16 mouse cellular contexts compared by ENCODE assay signal in the genomic region with DNA sequence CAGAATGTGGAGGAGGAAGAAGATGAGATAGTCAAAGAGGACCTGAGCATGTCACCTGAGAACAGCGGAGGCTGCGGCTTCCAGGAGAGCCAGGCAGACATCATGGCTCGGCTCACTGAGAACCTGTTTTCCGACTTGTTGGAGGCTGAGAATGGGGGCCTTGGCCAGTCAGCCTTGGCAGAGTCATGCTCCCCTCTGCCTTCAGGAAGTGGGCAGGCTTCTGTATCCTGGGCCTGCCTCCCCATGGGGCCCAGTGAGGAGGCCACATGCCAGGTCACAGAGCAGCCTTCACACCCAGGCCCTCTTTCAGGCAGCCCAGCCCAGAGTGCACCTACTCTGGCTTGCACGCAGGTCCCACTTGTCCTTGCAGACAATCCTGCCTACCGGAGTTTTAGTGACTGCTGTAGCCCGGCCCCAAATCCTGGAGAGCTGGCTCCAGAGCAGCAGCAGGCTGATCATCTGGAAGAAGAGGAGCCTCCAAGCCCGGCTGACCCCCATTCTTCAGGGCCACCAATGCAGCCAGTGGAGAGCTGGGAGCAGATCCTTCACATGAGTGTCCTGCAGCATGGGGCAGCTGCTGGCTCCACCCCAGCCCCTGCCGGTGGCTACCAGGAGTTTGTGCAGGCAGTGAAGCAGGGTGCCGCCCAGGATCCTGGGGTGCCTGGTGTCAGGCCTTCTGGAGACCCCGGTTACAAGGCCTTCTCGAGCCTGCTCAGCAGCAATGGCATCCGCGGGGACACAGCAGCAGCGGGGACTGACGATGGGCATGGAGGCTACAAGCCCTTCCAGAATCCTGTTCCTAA. TPM values are rescaled to one million over a fixed set of nuclear protein-coding genes. Genes with fewer than 3 reads are reported as not detected.
A peak's percentile ranks its signal among the peaks of the same experiment; 100 is the strongest.
DNase-seq lines count a peak whose midpoint lies in the region; ATAC-seq lines count a peak whose summit lies in the region.
"Had no signal": no experiment of that assay in that cellular context is flagged by ENCODE, and none has a peak within 500 bp of the region (broad histone marks: within the 10 kb centered on the region; RNA-seq: fewer than 3 reads in every experiment).

No protein-coding gene starts in this region.

- H3K9ac ChIP-seq in lung, embryonic 15.5 days, result no peak overlapping the region
- no peak overlapping the region for H3K9ac ChIP-seq in stomach, embryonic 15.5 days
- H3K9ac ChIP-seq: neural tube, embryonic 12.5 days had no signal

- no peaks in the 10 kb centered on the region for H3K9me3 ChIP-seq in lung, embryonic 15.5 days
- H3K9me3 ChIP-seq in stomach, embryonic 15.5 days, result no peaks in the 10 kb centered on the region
- H3K9me3 ChIP-seq: forebrain, embryonic 10.5 days; neural tube, embryonic 12.5 days had no signal

- peak overlapping the region; percentile 53; the same call in 1 of the 2 replicates for H3K27ac ChIP-seq in lung, embryonic 15.5 days
- peak overlapping the region; percentile 79 for H3K27ac ChIP-seq in stomach, embryonic 15.5 days
- H3K27ac ChIP-seq: forebrain, embryonic 10.5 days; left cerebral cortex, adult 2 months; neural tube, embryonic 12.5 days had no signal

- 68% methylated on average over 16 of the region's 16 CpGs for WGBS in lung, embryonic 15.5 days
- WGBS in stomach, embryonic 15.5 days, result 76% methylated on average over 16 of the region's 16 CpGs

- no peak overlapping the region for H3K4me2 ChIP-seq in lung, embryonic 15.5 days
- no peak overlapping the region for H3K4me2 ChIP-seq in stomach, embryonic 15.5 days
- H3K4me2 ChIP-seq: neural tube, embryonic 12.5 days had no signal

- H3K4me1 ChIP-seq in lung, embryonic 15.5 days, result peaks cover 42% of the 10 kb centered on the region
- peaks cover 29% of the 10 kb centered on the region for H3K4me1 ChIP-seq in stomach, embryonic 15.5 days

- ATAC-seq in lung, embryonic 15.5 days (ENCODE audit: borderline replicate concordance, extremely low read depth, low FRiP score, low TSS enrichment), result 0 out of 2 replicates have a peak, but pooled peaks have one; percentile 11
- ATAC-seq in hematopoietic stem cell, adult 5-6 weeks (replicated peaks in 1 of 2; ENCODE audit: insufficient read depth in 1 of 2, low FRiP score in 2 of 2, low TSS enrichment in 1 of 2, low read depth in 1 of 2, poor library complexity in 2 of 2, severe bottlenecking in 2 of 2), result peak; percentile 78 to 90
- no peak for ATAC-seq in stomach, embryonic 15.5 days (ENCODE audit: insufficient read depth, low FRiP score, low read depth)
- ATAC-seq: activated CD4-positive, CD25-positive, alpha-beta regulatory T cell, adult 4 months; midbrain, embryonic 16.5 days had no signal

- peak; percentile 91 for DNase-seq in heart, adult 11 months
- DNase-seq in heart, adult 18-20 months, result no peak
- no peak for DNase-seq in lung, postnatal 10 days
- no peak for DNase-seq in ovary, postnatal 36 days (ENCODE audit: low spot score)
- DNase-seq in T-cell, adult 2 months (ENCODE audit: low spot score), result no peak
- DNase-seq: cerebellum, adult 9-10 months; heart, postnatal 14 days; kidney, postnatal 4 days had no signal

- no peaks in the 10 kb centered on the region for H3K27me3 ChIP-seq in lung, embryonic 15.5 days
- H3K27me3 ChIP-seq in stomach, embryonic 15.5 days (replicated peaks), result no peaks in the 10 kb centered on the region
- H3K27me3 ChIP-seq: neural tube, embryonic 12.5 days had no signal

- H3K4me3 ChIP-seq in lung, embryonic 15.5 days, result no peak overlapping the region
- H3K4me3 ChIP-seq in stomach, embryonic 15.5 days (replicated peaks), result no peak overlapping the region
- H3K4me3 ChIP-seq: forebrain, embryonic 10.5 days; left cerebral cortex, adult 2 months; neural tube, embryonic 12.5 days had no signal

- H3K36me3 ChIP-seq in lung, embryonic 15.5 days, result peaks cover 5% of the 10 kb centered on the region; the same call in 1 of the 2 replicates
- no peaks in the 10 kb centered on the region for H3K36me3 ChIP-seq in stomach, embryonic 15.5 days
- H3K36me3 ChIP-seq: forebrain, embryonic 10.5 days; neural tube, embryonic 12.5 days had no signal

RNA-seq across cellular contexts. Expression of gene Il4ra, which starts 24.0 kb away (rescaled TPM):
- total RNA-seq in heart, adult 18-20 months (2021), result 10 to 100 TPM; 17.0 to 23.6 TPM
- 15.3 and 16.5 TPM in 2 replicates for polyA plus RNA-seq in lung, embryonic 15.5 days (2015; fragmentation: Nextera tagmentation; extraction: Ambion mirVana)
- total RNA-seq in hematopoietic stem cell, adult 5-6 weeks (2017), result 39.3 and 41.8 TPM in 2 replicates
- polyA plus RNA-seq in stomach, embryonic 15.5 days (2015; fragmentation: Nextera tagmentation; extraction: Ambion mirVana), result 9.5 and 10.1 TPM in 2 replicates

RNA-seq across cellular contexts. Expression of gene Il21r, which starts 27.3 kb away (rescaled TPM):
- 1 to 10 TPM in 1 of 2 experiments, under 1 TPM in 1; 0.47 to 2.9 TPM for total RNA-seq in heart, adult 18-20 months (2021)
- polyA plus RNA-seq in lung, embryonic 15.5 days (2015; fragmentation: Nextera tagmentation; extraction: Ambion mirVana), result 0.30 and 0.74 TPM in 2 replicates
- total RNA-seq in hematopoietic stem cell, adult 5-6 weeks (2017), result 10.3 and 18.1 TPM in 2 replicates
- polyA plus RNA-seq in stomach, embryonic 15.5 days (2015; fragmentation: Nextera tagmentation; extraction: Ambion mirVana), result 0.57 and 0.65 TPM in 2 replicates
